Mouse (Mus musculus): ENCODE results near the gene Msn. TPM values are rescaled to one million over a fixed set of nuclear protein-coding genes. Genes with fewer than 3 reads are reported as not detected.
"Not testable (repeated sequence)": the region's sequence is repeated elsewhere in the genome, so short reads cannot be mapped to it uniquely, and the experiment has no call there.

Gene Msn
- total RNA-seq, 4 experiments from 2014 or later = 20.3 to 36.3 (median 24.9) TPM

- DNase-seq (ENCODE audit: low spot score in 2 of 2) = no peak
Measured at GRCm38 (mm10) chrX:96144960-96145488, 49.2 kb downstream of the Msn start.

GRCm38 (mm10) chrX:96148217-96148616 lies 52.4 kb downstream of the Msn start:
- DNase-seq (ENCODE audit: low spot score in 2 of 2) = no peak

- no peak for DNase-seq (ENCODE audit: low spot score in 2 of 2)
Measured at GRCm38 (mm10) chrX:96153362-96153761, 57.5 kb downstream of the Msn start.

- no peak for DNase-seq (ENCODE audit: low spot score in 2 of 2)
Measured at GRCm38 (mm10) chrX:96157936-96158335, 62.1 kb downstream of the Msn start.

- no peak for DNase-seq (ENCODE audit: low spot score in 2 of 2)
Measured at GRCm38 (mm10) chrX:96162571-96162970, 66.7 kb downstream of the Msn start.

GRCm38 (mm10) chrX:96171645-96172388 lies 76.0 kb downstream of the Msn start:
- no peak for DNase-seq (ENCODE audit: low spot score in 2 of 2)

GRCm38 (mm10) chrX:96178437-96178836 lies 82.6 kb downstream of the Msn start:
- no peak for DNase-seq (ENCODE audit: low spot score in 2 of 2)

- DNase-seq (ENCODE audit: low spot score in 2 of 2) = no peak
Measured at GRCm38 (mm10) chrX:96184100-96184732, 88.4 kb downstream of the Msn start.

GRCm38 (mm10) chrX:96205143-96205542 lies 109.3 kb downstream of the Msn start:
- not testable (repeated sequence) for DNase-seq (ENCODE audit: low spot score in 2 of 2)

- no peak for DNase-seq (ENCODE audit: low spot score in 2 of 2)
Measured at GRCm38 (mm10) chrX:96206872-96207271, 111.0 kb downstream of the Msn start.

GRCm38 (mm10) chrX:96218088-96218487 lies 122.2 kb downstream of the Msn start:
- DNase-seq (ENCODE audit: low spot score in 2 of 2) = no peak

Other genes starting within 250 kb of the Msn start
- 10 to 100 TPM; 52.2 to 61.0 (median 54.9) TPM for gene Las1l, start 139.1 kb upstream of the Msn start, total RNA-seq (2022)
- gene Vsig4, start 197.4 kb downstream of the Msn start, total RNA-seq (2022) = not detected